Mouse (Mus musculus) testis, adult 2 months (tissue): ENCODE results near the gene Tlr4.

Experiments used
- CTCF ChIP-seq: fragments of 200-500 bp; IDR thresholded peaks from 2 replicates; pipeline ENCODE4 v1.5.1; 2012; ENCODE audit warnings: low read depth, mild to moderate bottlenecking, inconsistent platforms, low read length, moderate library complexity; ENCODE audit not compliant: control insufficient read depth, insufficient read depth, insufficient replicate concordance
- POLR2A ChIP-seq: fragments of 200-500 bp; IDR thresholded peaks from 2 replicates; pipeline ENCODE4 v1.6.1; 2012; ENCODE audit warnings: low read depth, mild to moderate bottlenecking, inconsistent platforms, low read length, moderate library complexity; ENCODE audit not compliant: control insufficient read depth

- TF ChIP-seq CTCF (no peak), POLR2A (no peak)
Observed at GRCm38 (mm10) chr4:66816364-66817026, 10.9 kb upstream of the Tlr4 start.
